Mouse (Mus musculus) ovary, adult 2 months (tissue): Measurements from ENCODE around the gene Itga11. TPM values are rescaled to one million over a fixed set of nuclear protein-coding genes. Genes with fewer than 3 reads are reported as not detected.

ENCODE experiments used
- polyA plus RNA-seq: library from polyadenylated mRNA; depleted of rRNA; stranded (reverse); fragments of >200 nt; gene quantifications from 2 replicates; pipeline ENCODE4 v1.2.3, GENCODE M21; 2012; rRNA removed

Itga11 gene
- polyA plus RNA-seq, result 4.6 and 7.5 TPM in 2 replicates

GRCm38 (mm10) chr9:62677641-62678549, at the start of gene Itga11:
Gene Itga11, plus strand, starts transcription at chr9:62677826.

DNA sequence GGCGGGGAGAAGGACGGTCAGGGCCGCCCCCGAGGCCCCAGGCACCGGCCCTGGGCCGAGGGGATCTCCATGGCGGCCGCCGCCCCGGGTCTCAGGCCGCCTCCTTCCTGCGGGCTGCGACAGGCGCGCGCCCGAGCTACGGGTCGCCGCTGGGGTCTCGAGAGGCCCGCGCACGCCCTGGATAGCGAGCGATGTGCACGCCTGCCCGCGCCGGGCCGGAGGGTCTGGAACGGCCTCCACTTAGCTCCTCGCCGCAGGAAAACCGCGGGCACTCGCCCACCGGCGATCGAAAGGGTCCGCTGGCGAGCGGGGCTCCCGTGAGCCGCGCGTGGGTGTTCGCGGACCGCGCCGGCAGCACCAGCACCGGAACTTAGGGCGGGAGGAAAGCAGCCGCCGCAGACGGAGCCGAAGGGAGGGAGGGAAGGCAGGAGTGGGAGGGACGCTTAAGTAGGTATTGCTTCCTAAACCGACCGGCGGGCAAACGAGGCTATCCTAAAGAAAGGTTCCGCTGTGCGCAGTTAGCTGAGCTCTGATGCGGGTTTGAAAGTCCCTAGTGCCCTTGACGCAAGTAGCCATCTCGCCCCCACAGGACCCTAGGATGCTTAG, 134.0 kb downstream of the Itga11 start, which contains the start of gene Fem1b:
Gene Fem1b, minus strand, starts transcription at position 419 of the 606 bp plus-strand sequence.

Other genes with a start within 250 kb of the Itga11 start
- gene Coro2b, start 140.8 kb upstream of the Itga11 start, polyA plus RNA-seq, result 18.7 and 23.8 TPM in 2 replicates
- gene Fem1b, start 134.1 kb downstream of the Itga11 start, polyA plus RNA-seq, result 16.4 and 19.4 TPM in 2 replicates
- gene Cln6, start 161.0 kb downstream of the Itga11 start, polyA plus RNA-seq, result 80.7 and 84.0 TPM in 2 replicates
- gene Calml4, start 180.3 kb downstream of the Itga11 start, polyA plus RNA-seq, result 5.8 and 7.2 TPM in 2 replicates